Mouse (Mus musculus) MN1 (cell line): ENCODE data around the gene Nf1.
A peak's percentile ranks its signal among the peaks of the same experiment; 100 is the strongest.

Experiments used
- DNase-seq: peaks from one replicate; pipeline ENCODE4 v3.0.0-alpha.2; 2016; ENCODE audit warnings: low spot score

Nf1 gene

GRCm38 (mm10) chr11:79328060-79328459 is 11.4 kb upstream of the Nf1 start:
- no peak for DNase-seq

GRCm38 (mm10) chr11:79329585-79329984 is 9.9 kb upstream of the Nf1 start:
- no peak for DNase-seq

- DNase-seq: no peak
Observed at GRCm38 (mm10) chr11:79335077-79335476, 4.4 kb upstream of the Nf1 start.

GRCm38 (mm10) chr11:79336722-79337267 is 2.7 kb upstream of the Nf1 start:
- DNase-seq: no peak

GRCm38 (mm10) chr11:79338621-79339020 is 872 bp upstream of the Nf1 start:
- DNase-seq: peak; percentile 14

- peak; percentile 40 for DNase-seq
Observed at GRCm38 (mm10) chr11:79339808-79340781, 602 bp downstream of the Nf1 start.

- DNase-seq: no peak
Observed at GRCm38 (mm10) chr11:79356995-79357394, 17.5 kb downstream of the Nf1 start.

- no peak for DNase-seq
Observed at GRCm38 (mm10) chr11:79357397-79357796, 17.9 kb downstream of the Nf1 start.

- DNase-seq: no peak
Observed at GRCm38 (mm10) chr11:79364956-79365355, 25.5 kb downstream of the Nf1 start.

- no peak for DNase-seq
Observed at GRCm38 (mm10) chr11:79366284-79366683, 26.8 kb downstream of the Nf1 start.

GRCm38 (mm10) chr11:79373031-79373430 is 33.5 kb downstream of the Nf1 start:
- DNase-seq: no peak

GRCm38 (mm10) chr11:79398336-79398735 is 58.8 kb downstream of the Nf1 start:
- DNase-seq: peak; percentile 72

GRCm38 (mm10) chr11:79403625-79404319 is 64.3 kb downstream of the Nf1 start:
- no peak for DNase-seq

GRCm38 (mm10) chr11:79413761-79414513 is 74.4 kb downstream of the Nf1 start:
- no peak for DNase-seq

- no peak for DNase-seq
Observed at GRCm38 (mm10) chr11:79422496-79422895, 83.0 kb downstream of the Nf1 start.

GRCm38 (mm10) chr11:79426571-79426970 is 87.1 kb downstream of the Nf1 start:
- DNase-seq: no peak

GRCm38 (mm10) chr11:79427638-79428037 is 88.1 kb downstream of the Nf1 start:
- DNase-seq: peak; percentile 29

- DNase-seq: no peak
Observed at GRCm38 (mm10) chr11:79435252-79435651, 95.8 kb downstream of the Nf1 start.

GRCm38 (mm10) chr11:79448361-79448760 is 108.9 kb downstream of the Nf1 start:
- no peak for DNase-seq

GRCm38 (mm10) chr11:79452966-79453365 is 113.5 kb downstream of the Nf1 start:
- DNase-seq: no peak

GRCm38 (mm10) chr11:79457928-79458327 is 118.4 kb downstream of the Nf1 start:
- DNase-seq: no peak

- no peak for DNase-seq
Observed at GRCm38 (mm10) chr11:79459846-79460245, 120.4 kb downstream of the Nf1 start.
